Mouse (Mus musculus): ENCODE data around the gene Antxr1.
A peak's percentile ranks its signal among the peaks of the same experiment; 100 is the strongest.

Antxr1 gene

DNA sequence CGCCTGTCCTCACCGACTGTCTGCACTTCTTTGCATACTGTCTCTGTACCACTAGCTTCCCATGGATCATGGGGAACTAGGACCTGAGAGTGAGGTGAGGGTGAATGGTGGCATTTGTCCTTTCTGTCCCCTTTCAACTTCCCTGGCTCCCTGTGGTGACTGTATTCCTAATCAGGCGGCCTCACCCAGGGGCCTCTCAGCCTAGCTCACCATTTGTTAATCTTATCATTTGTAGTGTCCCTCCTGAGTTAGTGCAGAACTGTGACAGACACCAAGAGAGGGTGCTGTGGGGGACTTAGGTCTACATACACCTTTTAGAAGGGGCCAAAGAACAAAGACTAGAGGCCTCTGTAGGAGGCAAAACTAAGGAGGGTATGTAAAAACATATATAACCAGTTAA lies 151.2 kb downstream of the Antxr1 start:
- DNase-seq (ENCODE audit: low read depth): no peak

DNA sequence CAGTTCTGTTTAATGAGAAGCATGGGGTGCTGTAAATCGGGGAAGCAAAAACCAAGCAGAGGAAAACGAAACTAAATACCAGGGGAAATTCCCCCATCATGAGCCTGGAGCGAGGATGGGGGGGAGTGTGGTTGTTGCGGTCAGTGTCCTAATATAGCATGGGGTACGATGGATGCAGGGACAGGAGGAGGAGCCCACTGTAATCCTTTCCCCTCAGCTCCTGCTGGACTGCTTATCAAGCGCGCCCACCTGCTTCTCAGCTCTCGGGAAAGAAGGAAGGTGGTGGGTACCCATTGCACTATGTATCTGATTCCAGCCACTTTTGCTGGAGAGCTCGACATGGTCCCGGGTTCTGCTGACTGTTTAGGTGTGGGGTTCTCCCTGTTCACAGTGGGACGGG lies 151.6 kb downstream of the Antxr1 start:
- peak; percentile 7 for DNase-seq (ENCODE audit: low read depth)

DNA sequence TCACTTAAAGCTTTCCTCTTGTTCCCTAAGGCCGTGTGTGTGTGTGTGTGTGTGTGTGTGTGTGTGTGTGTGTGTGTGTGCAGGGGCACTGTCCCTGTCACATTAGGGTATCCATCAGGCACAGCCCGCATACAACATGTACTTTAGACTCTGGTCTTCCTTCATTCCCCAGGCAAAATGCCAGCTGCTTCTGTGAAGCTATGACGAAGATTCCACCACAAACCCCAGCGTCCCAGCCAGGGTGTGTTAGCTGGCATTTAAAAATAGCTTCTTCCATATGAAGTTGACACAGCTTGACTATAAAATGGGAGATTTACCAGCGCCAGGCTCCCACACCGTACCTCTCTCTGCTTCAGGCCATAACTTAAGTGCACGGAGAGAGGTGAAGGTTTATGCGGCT lies 152.5 kb downstream of the Antxr1 start:
- DNase-seq (ENCODE audit: low read depth): no peak

DNA sequence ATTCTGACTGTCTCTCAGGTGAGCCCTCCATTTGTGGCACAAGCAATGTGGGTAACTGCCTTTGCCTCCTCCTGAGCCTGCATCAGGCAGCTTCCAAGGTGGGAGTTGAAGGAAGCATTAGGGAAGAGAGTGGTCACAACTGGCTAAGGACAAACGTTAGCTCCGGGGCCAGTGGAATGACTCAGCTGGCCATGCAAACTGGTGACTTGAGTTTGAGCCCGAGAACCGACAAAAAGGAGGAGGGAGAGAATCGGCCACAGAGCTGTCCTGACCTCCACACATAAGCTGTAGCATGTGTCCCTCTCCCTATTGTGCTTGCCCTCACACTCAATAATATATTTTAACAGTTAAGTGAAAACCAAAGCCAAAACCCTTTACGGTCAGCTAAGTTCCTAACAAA lies 152.9 kb downstream of the Antxr1 start:
- no peak for DNase-seq (ENCODE audit: low read depth)

DNA sequence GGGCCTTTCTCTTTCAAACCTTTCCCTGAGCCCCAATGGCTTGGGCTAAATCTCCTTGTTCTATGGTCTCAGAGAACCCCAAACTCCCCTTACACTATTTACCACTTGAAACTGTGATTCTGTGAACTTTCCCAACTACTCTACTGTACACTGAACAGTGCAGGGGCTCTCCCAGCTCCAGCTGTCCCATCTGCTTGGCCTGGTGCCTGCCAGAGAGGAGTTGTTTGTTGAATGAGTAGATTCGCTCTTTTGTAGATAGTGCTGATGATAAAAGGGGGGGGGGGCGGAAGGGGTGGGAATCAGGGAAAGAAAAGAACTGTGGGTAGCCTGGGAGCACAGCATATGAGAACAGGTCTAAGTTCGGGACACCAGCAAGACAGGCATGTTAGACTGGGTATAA lies 164.2 kb downstream of the Antxr1 start:
- DNase-seq (ENCODE audit: low read depth): no peak

DNA sequence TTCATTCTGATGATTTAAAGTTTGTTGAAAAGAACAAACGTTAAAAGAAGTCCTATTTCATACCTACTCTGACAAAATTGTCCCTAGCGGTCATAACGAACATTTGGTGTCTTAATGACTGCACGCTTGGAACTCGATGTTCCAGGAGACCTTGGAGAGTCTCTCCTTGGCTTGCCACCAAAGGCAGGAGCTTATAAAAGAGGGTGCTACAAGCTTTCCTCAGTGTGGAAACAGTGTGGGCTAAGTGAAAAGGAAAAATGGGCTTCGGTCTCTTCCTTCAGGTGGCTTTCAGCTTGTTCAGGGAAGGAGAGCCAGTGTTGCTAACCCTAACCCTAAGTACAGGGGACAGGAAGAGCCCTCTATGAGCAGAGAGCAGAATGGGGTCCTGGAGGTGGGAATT lies 164.7 kb downstream of the Antxr1 start:
- DNase-seq (ENCODE audit: low read depth): no peak

DNA sequence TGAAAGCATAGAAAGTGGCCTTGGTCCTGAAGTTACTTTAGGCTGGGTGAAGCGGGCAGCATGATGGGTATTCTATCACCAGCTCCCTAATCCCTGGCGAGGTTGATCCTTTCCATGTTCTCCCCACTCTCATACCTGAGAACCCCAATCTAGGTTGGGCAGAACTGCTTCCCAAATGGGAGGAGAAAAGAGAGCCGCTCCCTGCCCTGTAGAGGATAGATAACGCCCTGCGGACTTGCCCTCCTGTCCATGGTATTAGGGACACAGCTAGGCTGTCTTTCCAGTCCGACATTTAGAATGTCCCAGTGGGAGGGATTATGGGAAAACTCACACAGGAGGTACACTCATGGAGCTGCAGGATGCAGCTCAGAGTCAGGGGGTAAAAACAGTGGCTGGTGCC lies 165.3 kb downstream of the Antxr1 start:
- no peak for DNase-seq (ENCODE audit: low read depth)

DNA sequence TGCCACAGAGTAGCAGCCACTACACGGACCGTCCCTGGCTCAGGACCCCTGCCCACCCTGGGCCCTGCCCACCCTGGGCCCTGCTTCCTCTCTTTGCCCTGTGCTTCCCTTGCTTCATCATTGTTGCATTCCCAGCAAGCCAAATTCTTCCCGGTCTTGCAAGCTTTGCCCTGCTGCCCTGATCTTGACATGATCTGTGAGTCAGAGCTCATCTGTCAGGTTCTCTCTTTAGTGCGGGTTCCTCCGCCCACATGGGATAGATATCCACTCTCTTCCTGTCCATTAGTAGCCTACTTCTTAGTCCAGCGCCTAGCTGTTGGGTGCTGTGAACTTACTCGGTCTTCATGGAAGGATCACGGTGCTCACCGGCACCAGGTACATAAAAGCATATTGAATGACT lies 167.6 kb downstream of the Antxr1 start:
- no peak for DNase-seq (ENCODE audit: low read depth)

DNA sequence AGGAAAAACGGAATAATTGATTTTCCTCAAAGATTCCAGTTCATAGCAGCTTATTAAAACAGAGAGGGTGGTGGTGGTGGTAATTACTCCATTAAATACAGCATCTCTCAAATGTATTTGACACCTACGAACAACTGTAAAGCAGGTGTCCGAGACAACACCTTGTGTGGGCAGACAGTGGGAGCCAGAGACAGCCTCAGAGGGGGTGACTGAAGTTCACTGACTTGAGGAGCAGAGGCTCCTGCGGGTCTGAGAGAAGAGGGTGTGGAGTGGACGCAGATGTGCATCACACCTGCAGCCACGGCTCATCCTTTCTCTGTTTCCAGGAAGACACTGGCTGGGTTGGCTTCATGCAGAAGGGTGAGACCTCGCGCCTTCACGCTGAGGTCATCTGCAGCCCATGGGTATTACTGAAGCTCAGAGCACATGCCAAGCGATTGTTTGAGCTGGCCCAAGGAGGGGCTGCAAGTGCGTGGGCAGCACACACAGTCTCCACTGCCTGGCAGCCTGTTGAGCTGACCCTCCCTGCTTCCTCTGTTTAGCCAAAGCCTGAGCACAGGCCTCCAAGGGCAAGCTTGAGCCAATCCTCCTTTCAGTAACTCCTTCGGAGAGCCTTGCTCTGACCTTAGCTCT lies 168.8 kb downstream of the Antxr1 start:
- no peak for DNase-seq (ENCODE audit: low read depth)

DNA sequence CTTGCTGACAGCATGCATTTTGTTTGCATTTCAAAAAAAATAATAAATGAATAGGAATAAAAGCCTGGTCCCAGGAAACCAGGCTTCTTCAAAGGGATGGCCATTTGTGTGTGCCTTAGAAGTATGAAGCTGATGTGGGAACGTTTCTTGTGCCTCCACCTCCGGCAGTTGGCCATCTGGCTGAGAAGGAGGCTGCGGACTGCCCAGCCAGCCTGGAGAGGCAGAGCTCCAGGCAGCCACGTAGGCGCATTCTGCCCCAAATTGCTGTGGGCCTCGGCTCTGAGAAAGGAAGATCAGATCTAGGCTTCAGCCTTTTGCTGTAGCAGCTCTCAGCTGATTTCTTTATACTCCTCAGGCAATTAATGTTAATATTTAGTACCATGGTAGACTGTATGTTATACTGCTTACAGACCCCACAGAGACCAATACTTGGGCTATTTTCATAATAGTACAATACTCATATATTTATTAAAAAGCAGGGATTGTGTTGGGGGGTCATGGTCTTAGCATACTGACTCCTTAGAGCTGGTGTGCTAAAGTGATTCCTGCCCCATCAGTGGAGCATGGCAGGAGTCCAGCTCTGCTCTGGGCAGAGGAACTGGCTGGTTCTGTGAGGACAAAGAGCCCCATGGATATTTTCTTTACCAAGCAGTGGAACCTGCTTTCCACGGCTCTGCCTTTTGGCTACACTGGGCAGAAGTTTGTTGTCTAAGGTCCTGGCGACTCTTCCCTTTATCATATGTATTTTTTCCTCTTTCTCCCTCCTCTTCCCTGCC lies 169.9 kb downstream of the Antxr1 start:
- DNase-seq (ENCODE audit: low read depth): no peak

DNA sequence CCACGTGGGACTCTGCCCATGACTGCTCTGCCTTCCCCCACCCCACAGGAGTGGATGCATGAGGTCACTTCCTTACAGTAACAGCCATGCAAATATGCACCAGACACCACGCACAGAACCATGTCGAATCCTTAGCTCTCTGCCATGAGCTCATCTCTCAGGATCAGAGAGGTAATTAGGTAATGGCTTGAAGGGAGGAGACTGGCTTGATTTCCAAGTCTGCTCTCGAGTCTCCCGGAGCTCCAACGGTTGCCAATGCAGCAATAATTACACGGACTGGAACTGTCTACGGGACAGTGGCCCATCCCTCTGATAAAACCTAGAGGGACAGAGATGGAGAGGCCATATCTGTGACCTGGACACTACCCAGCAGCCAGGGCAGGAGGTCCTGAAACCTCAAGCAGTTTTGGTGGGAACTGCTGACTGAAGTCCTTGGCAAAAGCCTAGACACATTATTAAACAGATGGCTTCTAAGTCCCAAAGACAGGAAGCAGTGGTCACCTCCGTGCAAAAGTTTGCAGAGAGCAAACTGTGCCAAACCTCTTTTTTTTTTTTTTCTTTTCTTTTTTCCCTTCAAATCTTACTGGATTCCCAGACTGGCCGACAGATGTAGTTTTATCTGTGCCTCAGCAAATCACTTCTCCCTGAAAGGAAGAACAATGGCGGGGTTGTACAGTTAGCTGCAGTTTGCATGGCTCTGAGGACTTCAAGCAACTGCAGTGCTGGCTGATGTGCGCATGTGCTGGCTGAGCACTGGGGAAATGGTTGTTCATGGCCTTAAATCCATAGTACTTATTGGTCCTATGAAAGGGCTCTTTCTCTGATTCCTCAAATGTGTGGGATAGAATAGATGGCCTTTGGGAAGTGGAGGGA lies 174.0 kb downstream of the Antxr1 start:
- no peak for DNase-seq (ENCODE audit: low read depth)

DNA sequence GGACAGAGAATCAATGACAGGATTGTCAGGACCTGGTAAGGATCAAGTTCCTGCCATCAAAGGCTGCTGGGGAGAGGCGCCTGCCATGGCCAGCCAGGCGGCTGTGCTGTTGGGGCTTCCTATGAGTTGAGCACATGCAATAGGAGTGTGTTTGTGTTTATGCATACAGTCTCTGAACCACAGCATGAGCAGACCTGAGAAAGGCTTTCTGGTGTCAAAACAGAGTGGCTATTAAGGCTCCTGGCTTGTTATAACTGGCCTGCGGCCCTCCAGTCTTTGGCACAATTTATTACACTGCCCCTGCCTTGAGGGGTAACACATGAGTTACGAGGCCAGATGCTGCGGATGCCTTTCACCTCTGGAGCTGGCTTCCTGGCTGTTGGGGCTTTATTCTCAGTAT lies 175.4 kb downstream of the Antxr1 start:
- no peak for DNase-seq (ENCODE audit: low read depth)

DNA sequence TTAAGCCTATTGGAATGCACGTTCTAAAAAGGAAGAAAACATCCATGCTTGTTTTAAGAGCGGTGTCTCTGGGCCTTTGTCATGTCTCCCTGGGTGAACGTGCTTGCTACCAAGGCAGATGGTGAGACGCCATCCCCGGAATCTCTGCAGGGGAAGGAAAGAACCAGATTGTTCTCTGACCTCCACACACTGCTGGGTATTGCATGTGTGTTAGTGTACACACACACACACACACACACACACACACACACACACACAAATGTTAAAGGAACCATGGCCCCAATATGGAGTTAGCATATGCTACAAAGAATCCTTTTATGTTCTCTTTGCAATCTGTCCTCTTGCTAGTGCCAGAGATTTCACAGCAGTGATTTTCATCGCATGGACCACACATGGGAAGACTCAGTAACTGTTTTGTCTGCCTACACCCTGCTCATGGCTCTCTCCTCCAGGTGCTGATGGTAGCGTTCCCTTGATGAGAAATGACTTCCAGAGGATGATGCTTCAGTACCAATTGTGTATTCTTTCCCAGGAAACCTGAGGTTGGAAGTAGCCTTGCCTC lies 177.5 kb downstream of the Antxr1 start:
- DNase-seq (ENCODE audit: low read depth): no peak

DNA sequence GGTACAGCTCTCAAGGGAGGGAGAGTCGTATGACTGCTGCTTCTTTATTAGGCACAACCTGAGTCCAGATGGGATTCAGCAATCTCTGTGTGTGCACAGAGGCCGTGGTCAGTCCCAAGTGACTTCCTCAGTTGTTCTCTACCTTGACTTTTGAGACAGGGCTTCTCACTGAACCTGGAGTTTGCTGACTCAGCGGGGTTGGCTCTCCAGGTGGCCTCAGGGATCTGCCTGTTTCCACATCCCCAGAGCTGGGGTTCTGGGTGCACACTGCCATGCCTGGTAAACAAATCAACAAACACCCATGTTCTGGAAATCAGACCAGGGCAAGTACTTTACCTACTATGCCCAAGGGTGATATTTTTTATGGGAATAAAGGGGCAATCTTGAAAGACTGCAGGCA lies 181.8 kb downstream of the Antxr1 start:
- peak; percentile 4 for DNase-seq (ENCODE audit: low read depth)

DNA sequence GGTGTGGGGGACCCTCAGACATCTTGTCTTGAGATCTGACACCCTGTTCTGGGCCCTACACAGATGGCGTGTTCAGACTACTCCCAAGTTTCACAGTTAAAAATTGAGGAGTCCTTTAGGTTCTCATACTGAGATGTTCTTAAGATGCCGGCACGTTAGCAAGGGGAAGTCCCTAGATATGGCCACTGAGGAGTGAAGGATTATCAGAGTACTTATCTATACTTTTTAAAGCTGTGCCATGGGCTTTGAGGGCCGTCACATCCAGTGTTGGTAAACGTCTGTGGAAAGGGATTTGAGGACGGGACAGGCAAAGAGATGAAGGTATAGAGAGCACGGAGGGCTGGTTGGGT lies 182.4 kb downstream of the Antxr1 start:
- DNase-seq (ENCODE audit: low read depth): no peak

DNA sequence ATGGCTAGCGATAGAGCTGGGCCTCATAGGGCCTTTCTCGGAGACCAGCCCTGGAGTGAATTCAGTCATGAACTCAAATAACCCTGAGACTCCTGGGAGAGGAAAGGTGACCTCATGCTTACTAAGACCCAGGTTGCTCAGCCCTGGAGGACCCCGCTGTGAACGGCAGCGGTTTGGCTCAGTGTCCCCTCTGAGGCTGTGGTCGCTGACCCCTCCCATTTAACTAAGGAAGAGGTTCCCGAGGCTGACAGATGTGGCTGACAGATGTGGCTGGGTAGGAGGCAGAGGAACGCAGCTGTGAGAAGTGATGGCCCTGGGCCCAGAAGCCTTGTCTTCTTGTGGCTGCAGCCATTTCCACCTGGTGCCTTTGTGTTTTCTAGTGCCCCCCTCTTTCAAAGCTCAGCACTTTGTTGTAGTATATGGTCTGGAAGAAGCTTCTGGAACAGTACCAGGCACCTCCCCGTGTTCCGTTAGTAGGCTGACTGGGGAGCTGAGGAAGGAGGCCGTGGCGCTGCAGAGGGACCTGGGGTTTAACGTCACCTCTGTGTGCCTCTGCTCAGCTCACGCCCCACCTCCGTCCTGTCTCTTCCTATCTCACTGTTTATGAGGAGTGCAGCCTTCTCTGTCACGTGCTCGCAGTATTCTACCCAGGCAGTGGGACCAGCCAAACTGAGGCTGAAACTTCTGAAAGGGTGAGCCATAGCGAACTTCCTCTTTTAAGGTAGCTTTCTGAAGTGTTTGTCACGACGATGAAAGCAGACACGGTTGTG lies 183.0 kb downstream of the Antxr1 start:
- DNase-seq (ENCODE audit: low read depth): peak; percentile 79

DNA sequence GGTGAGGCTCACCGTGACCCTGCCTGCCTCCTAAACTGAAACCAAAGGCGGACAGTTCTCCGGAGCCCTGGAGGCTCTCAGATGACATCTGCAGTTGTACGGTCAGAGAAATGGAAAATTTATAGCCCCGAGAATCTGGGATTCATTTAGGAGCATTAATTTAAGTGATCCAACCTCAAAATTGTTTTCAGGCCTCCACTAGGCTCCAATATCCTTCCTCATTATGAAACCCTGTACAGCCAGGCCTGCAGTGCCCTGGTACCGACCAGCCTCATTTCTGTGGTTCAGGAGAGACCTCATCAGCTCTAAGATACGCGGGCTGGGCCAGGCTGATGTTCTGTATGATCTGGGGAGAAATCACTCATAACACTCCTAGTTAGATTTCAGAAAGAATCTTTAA lies 184.2 kb downstream of the Antxr1 start:
- no peak for DNase-seq (ENCODE audit: low read depth)

DNA sequence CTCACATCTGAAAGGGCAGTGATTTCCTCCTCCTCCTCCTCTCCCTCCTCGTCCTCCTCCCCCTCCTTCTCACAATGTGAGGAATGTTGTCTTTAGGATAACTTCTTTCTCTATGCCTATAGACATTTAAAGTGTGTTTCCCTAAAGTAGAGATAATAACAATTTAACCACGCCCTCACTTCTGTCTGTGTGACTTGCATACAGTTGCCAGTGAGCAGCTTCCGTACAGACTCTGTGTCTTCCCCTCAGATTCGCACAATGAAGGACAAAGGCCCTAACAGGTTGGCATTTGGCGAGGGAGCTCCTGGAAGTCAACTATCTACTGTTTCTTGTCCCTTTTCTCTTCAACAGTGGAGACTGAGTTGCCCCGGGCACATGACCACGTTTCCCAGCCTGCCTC lies 185.2 kb downstream of the Antxr1 start:
- no peak for DNase-seq (ENCODE audit: low read depth)

DNA sequence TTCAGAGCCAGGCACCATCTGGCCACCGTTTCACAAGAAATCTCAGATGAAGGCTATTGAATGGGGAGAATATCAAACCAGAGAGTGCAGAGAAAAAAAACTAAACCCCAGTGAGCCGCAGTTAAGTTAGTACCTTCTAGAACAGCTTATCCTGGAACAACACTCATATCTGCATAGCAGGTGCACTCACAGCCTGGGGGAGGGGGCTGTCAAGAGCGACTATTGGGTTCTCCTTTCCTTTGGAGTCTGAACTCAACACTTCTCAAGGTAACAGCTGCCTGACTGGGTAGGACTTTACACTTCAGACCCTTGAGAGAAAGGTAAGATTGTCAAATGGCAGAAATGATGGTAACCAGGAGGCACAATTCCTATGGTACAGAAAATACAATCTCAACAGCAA lies 187.7 kb downstream of the Antxr1 start:
- DNase-seq (ENCODE audit: low read depth): no peak

DNA sequence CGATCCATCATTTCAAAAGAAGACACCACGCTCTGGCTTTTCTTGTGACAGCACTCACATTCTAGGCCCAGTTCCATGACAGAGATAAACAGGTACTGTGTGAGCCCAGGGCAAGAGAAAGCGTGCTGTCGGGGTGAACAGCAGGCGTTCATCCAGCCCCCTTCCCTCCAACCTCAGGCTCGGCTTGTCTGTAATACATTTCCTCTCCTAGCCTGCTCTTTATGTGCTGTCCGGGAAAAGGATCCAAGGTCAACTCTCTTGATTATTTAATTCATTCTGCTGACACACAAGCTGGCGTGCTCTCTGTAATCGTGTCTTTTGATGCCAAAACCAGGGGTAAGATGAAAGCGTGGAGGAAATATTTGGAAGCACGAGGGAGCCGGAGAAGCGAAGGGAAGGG lies 192.0 kb downstream of the Antxr1 start:
- no peak for DNase-seq (ENCODE audit: low read depth)

DNA sequence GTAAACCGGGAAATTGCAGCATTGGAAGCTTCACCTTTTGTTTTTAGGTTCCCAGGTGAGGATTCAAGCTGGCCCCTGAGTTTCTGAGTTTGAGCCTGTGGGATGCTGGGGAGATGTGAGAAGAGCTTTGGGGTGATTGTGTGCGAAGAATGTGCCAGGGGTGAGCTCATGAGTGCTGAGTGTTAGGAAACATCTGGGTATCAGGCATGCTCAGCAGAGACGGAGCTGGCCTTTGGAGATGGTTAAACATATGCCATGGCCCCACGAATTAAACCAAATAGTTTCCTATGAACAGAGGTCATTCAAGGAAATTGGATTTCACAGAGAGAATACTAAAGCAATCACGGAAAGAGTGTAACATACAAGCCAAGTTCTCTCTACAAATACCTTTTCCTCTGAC lies 193.4 kb downstream of the Antxr1 start:
- no peak for DNase-seq (ENCODE audit: low read depth)

All from induced T-regulatory cell, adult 2 months (primary cell).